Mouse (Mus musculus): ENCODE data around the gene Eif4g3. TPM values are rescaled to one million over a fixed set of nuclear protein-coding genes. Genes with fewer than 3 reads are reported as not detected.
"Not testable (repeated sequence)": the region's sequence is repeated elsewhere in the genome, so short reads cannot be mapped to it uniquely, and the experiment has no call there.

The Eif4g3 gene
- polyA plus RNA-seq, 1 experiment from 2014 or later: 17.2 TPM

- Histone ChIP-seq H3K4me3 (no peak overlapping the region), H3K27me3 (no peaks in the 10 kb centered on the region), H3K4me2 (no peak overlapping the region), H3K27ac (no peak overlapping the region), H3K9ac (no peak overlapping the region), H3K9me3 (replicated peaks) (no peaks in the 10 kb centered on the region), H3K4me1 (replicated peaks) (peaks cover 20% of the 10 kb centered on the region), H3K36me3 (peaks cover 28% of the 10 kb centered on the region)
- WGBS: 92% methylated on average over 5 of the region's 5 CpGs
- no peak for ATAC-seq (replicated peaks; ENCODE audit: insufficient number of reproducible peaks, insufficient read depth, low FRiP score, low read depth)
These were observed 49.8 kb downstream of the Eif4g3 start for GRCm38 (mm10) chr4:138042625-138043024.

GRCm38 (mm10) chr4:138044841-138045500 is 52.1 kb downstream of the Eif4g3 start:
- 98% methylated on average over 16 of the region's 16 CpGs for WGBS
- H3K36me3 ChIP-seq: peaks cover 28% of the 10 kb centered on the region

GRCm38 (mm10) chr4:138045809-138046208 is 53.0 kb downstream of the Eif4g3 start:
- Histone ChIP-seq H3K4me1 (replicated peaks) (peaks cover 3% of the 10 kb centered on the region; the same call in 1 of the 2 replicates), H3K9ac (no peak overlapping the region), H3K4me2 (no peak overlapping the region), H3K9me3 (replicated peaks) (no peaks in the 10 kb centered on the region), H3K27ac (no peak overlapping the region), H3K36me3 (peaks cover 27% of the 10 kb centered on the region), H3K27me3 (no peaks in the 10 kb centered on the region), H3K4me3 (no peak overlapping the region)
- 95% methylated on average over 1 of the region's 1 CpGs for WGBS
- ATAC-seq (replicated peaks; ENCODE audit: insufficient number of reproducible peaks, insufficient read depth, low FRiP score, low read depth): no peak

More at GRCm38 (mm10) chr4:138044841-138045500, 52.1 kb downstream of the Eif4g3 start:
- H3K4me3 ChIP-seq: no peak overlapping the region
- peaks cover 3% of the 10 kb centered on the region; the same call in 1 of the 2 replicates for H3K4me1 ChIP-seq (replicated peaks)
- no peak overlapping the region for H3K27ac ChIP-seq
- no peak overlapping the region for H3K4me2 ChIP-seq
- no peaks in the 10 kb centered on the region for H3K9me3 ChIP-seq (replicated peaks)
- no peak for ATAC-seq (replicated peaks; ENCODE audit: insufficient number of reproducible peaks, insufficient read depth, low FRiP score, low read depth)
- H3K27me3 ChIP-seq: no peaks in the 10 kb centered on the region
- H3K9ac ChIP-seq: no peak overlapping the region

- WGBS: 94% methylated on average over 8 of the region's 8 CpGs
- Histone ChIP-seq H3K27ac (no peak overlapping the region), H3K9ac (no peak overlapping the region), H3K36me3 (peaks cover 24% of the 10 kb centered on the region), H3K4me3 (no peak overlapping the region), H3K4me2 (no peak overlapping the region), H3K27me3 (no peaks in the 10 kb centered on the region), H3K4me1 (replicated peaks) (no peaks in the 10 kb centered on the region; the same call in 1 of the 2 replicates), H3K9me3 (replicated peaks) (no peaks in the 10 kb centered on the region)
- ATAC-seq (replicated peaks; ENCODE audit: insufficient number of reproducible peaks, insufficient read depth, low FRiP score, low read depth): no peak
These were observed 53.5 kb downstream of the Eif4g3 start for GRCm38 (mm10) chr4:138046371-138046770.

GRCm38 (mm10) chr4:138049547-138049946 is 56.7 kb downstream of the Eif4g3 start:
- no peak overlapping the region for H3K27ac ChIP-seq
- H3K4me1 ChIP-seq (replicated peaks): no peaks in the 10 kb centered on the region; the same call in 1 of the 2 replicates
- peaks cover 24% of the 10 kb centered on the region for H3K36me3 ChIP-seq
- no peak overlapping the region for H3K9ac ChIP-seq
- WGBS: 72% methylated on average over 6 of the region's 6 CpGs
- ATAC-seq (replicated peaks; ENCODE audit: insufficient number of reproducible peaks, insufficient read depth, low FRiP score, low read depth): no peak
- H3K9me3 ChIP-seq (replicated peaks): no peaks in the 10 kb centered on the region
- H3K4me2 ChIP-seq: no peak overlapping the region
- H3K27me3 ChIP-seq: no peaks in the 10 kb centered on the region
- H3K4me3 ChIP-seq: no peak overlapping the region

GRCm38 (mm10) chr4:138051488-138051887 is 58.7 kb downstream of the Eif4g3 start:
- no peaks in the 10 kb centered on the region; the same call in 1 of the 2 replicates for H3K4me1 ChIP-seq (replicated peaks)
- no peaks in the 10 kb centered on the region for H3K27me3 ChIP-seq
- no peak overlapping the region for H3K4me2 ChIP-seq
- no peak overlapping the region for H3K27ac ChIP-seq
- no peaks in the 10 kb centered on the region for H3K9me3 ChIP-seq (replicated peaks)
- ATAC-seq (replicated peaks; ENCODE audit: insufficient number of reproducible peaks, insufficient read depth, low FRiP score, low read depth): no peak
- H3K9ac ChIP-seq: no peak overlapping the region
- no peak overlapping the region for H3K4me3 ChIP-seq
- 93% methylated on average over 9 of the region's 9 CpGs for WGBS
- H3K36me3 ChIP-seq: peaks cover 6% of the 10 kb centered on the region; the same call in 1 of the 2 replicates

- Histone ChIP-seq H3K4me1 (replicated peaks) (no peaks in the 10 kb centered on the region), H3K9ac (no peak overlapping the region), H3K36me3 (peaks cover 13% of the 10 kb centered on the region), H3K4me2 (no peak overlapping the region), H3K4me3 (no peak overlapping the region), H3K27ac (no peak overlapping the region), H3K27me3 (no peaks in the 10 kb centered on the region), H3K9me3 (replicated peaks) (no peaks in the 10 kb centered on the region)
- ATAC-seq (replicated peaks; ENCODE audit: insufficient number of reproducible peaks, insufficient read depth, low FRiP score, low read depth): no peak
- WGBS: 76% methylated on average over 5 of the region's 5 CpGs
These were observed 63.8 kb downstream of the Eif4g3 start for GRCm38 (mm10) chr4:138056658-138057057.

- 97% methylated on average over 22 of the region's 22 CpGs for WGBS
- H3K4me3 ChIP-seq; H3K27ac ChIP-seq; H3K9ac ChIP-seq; ATAC-seq (replicated peaks; ENCODE audit: insufficient number of reproducible peaks, insufficient read depth, low FRiP score, low read depth); H3K4me1 ChIP-seq (replicated peaks); H3K4me2 ChIP-seq; H3K9me3 ChIP-seq (replicated peaks); H3K27me3 ChIP-seq: not testable (repeated sequence)
- peaks cover 13% of the 10 kb centered on the region for H3K36me3 ChIP-seq
These were observed 64.5 kb downstream of the Eif4g3 start for GRCm38 (mm10) chr4:138057196-138057754.

- Histone ChIP-seq H3K36me3 (peaks cover 10% of the 10 kb centered on the region), H3K27ac (no peak overlapping the region), H3K9me3 (replicated peaks) (no peaks in the 10 kb centered on the region), H3K27me3 (no peaks in the 10 kb centered on the region), H3K4me1 (replicated peaks) (peaks cover 18% of the 10 kb centered on the region), H3K4me3 (no peak overlapping the region), H3K9ac (no peak overlapping the region), H3K4me2 (no peak overlapping the region)
- ATAC-seq (replicated peaks; ENCODE audit: insufficient number of reproducible peaks, insufficient read depth, low FRiP score, low read depth): no peak
- 74% methylated on average over 4 of the region's 4 CpGs for WGBS
These were observed 68.3 kb downstream of the Eif4g3 start for GRCm38 (mm10) chr4:138061161-138061560.

GRCm38 (mm10) chr4:138063372-138064265 is 70.8 kb downstream of the Eif4g3 start:
- H3K27ac ChIP-seq: no peak overlapping the region
- 70% methylated on average over 7 of the region's 7 CpGs for WGBS
- no peaks in the 10 kb centered on the region for H3K9me3 ChIP-seq (replicated peaks)
- H3K9ac ChIP-seq: no peak overlapping the region
- no peak overlapping the region for H3K4me3 ChIP-seq
- H3K36me3 ChIP-seq: peaks cover 7% of the 10 kb centered on the region; the same call in 1 of the 2 replicates
- no peak overlapping the region for H3K4me2 ChIP-seq
- no peaks in the 10 kb centered on the region for H3K27me3 ChIP-seq
- no peak for ATAC-seq (replicated peaks; ENCODE audit: insufficient number of reproducible peaks, insufficient read depth, low FRiP score, low read depth)
- peaks cover 30% of the 10 kb centered on the region for H3K4me1 ChIP-seq (replicated peaks)

- ATAC-seq (replicated peaks; ENCODE audit: insufficient number of reproducible peaks, insufficient read depth, low FRiP score, low read depth): no peak
- no peak overlapping the region for H3K27ac ChIP-seq
- WGBS: 75% methylated on average over 11 of the region's 11 CpGs
These were observed 72.2 kb downstream of the Eif4g3 start for GRCm38 (mm10) chr4:138064882-138065592.

More at GRCm38 (mm10) chr4:138064882-138065592, 72.2 kb downstream of the Eif4g3 start:
- H3K4me3 ChIP-seq: no peak overlapping the region
- H3K4me2 ChIP-seq: no peak overlapping the region
- peaks cover 7% of the 10 kb centered on the region; the same call in 1 of the 2 replicates for H3K36me3 ChIP-seq
- peaks cover 30% of the 10 kb centered on the region for H3K4me1 ChIP-seq (replicated peaks)
- H3K27me3 ChIP-seq: no peaks in the 10 kb centered on the region
- H3K9me3 ChIP-seq (replicated peaks): no peaks in the 10 kb centered on the region
- no peak overlapping the region for H3K9ac ChIP-seq
